Mouse (Mus musculus): ENCODE data around the gene Arhgef15.

Gene Arhgef15

DNA sequence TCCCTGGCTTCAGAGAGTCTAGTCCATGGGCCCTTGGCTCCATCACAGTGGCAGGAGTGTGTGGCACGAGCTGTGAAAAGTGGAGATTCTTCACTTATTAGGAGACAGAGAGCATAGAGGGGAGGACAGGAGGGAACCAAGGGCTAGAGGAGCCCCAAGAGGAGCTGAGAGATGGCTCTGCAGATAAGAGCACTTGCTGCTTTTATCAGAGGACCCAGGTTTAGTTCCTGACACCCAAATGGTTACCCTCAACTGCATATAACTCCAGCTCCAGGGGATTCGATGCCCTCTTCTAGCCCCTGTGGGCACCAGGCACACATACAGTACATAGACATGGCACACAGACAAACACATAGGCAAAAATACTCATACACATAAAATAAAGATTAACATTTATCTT is 32.5 kb downstream of the Arhgef15 start:
- no peak for DNase-seq (ENCODE audit: extremely low read depth, low read depth)

DNA sequence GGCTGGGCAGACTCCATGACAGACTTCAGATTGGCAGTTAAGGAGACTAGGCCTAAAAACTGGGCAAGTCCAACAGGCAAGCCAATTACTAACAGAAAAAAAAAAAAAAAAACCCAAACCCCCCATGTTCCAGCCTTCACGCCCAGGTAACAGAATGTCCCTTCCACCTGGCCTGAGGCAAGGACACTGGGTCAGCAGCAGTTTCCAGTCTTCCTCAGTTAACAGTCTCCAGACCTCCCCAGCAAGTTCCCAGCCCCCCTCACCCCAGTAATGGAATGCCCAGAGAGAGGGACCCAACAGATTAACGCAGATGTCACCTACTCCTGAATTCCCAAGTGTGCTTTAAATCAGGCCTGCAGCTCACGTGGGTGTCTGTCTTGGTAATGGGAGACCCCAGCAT is 34.1 kb downstream of the Arhgef15 start:
- no peak for DNase-seq (ENCODE audit: extremely low read depth, low read depth)

DNA sequence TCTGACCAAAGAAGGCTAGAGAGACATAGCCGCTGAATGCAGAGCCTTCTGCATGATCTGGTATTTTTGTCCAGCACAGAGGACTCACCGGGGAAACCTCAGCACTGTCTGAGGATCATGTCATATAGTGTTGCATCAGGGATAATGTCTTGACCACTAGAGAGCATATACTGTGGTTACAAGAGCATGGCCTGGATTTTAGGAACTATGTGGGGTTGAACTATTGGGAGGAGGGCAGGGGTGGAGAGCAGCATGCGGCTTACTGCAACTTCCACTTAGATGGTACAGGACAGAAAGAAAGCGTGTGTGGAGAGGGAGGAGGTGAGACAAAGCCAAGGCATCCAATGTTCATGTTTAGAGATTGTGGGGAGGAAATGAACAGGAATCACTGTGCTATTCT is 42.7 kb downstream of the Arhgef15 start:
- DNase-seq (ENCODE audit: extremely low read depth, low read depth) = no peak

GRCm38 (mm10) chr11:68911531-68912177 is 45.6 kb downstream of the Arhgef15 start:
- DNase-seq (ENCODE audit: extremely low read depth, low read depth) = no peak

- DNase-seq (ENCODE audit: extremely low read depth, low read depth) = no peak
These were observed 48.3 kb downstream of the Arhgef15 start for GRCm38 (mm10) chr11:68908846-68909503.

GRCm38 (mm10) chr11:68907251-68907650 is 50.0 kb downstream of the Arhgef15 start:
- DNase-seq (ENCODE audit: extremely low read depth, low read depth) = no peak

DNA sequence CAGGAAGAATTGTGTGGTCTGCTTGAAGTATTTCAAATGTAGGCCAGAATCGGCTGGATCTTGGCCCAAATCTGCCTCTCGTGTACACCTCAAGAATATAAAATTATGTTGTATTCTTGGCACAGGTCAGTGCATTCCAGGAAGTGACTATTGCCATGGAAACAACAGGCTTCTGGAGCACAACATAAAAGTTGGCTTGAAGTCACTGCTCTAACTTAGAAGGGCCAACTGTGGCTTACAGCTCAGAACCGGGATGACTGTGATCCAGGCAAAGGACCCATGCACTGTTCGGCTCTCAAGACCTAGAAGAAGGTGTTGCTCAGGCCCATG is 50.9 kb downstream of the Arhgef15 start:
- DNase-seq (ENCODE audit: extremely low read depth, low read depth) = no peak

DNA sequence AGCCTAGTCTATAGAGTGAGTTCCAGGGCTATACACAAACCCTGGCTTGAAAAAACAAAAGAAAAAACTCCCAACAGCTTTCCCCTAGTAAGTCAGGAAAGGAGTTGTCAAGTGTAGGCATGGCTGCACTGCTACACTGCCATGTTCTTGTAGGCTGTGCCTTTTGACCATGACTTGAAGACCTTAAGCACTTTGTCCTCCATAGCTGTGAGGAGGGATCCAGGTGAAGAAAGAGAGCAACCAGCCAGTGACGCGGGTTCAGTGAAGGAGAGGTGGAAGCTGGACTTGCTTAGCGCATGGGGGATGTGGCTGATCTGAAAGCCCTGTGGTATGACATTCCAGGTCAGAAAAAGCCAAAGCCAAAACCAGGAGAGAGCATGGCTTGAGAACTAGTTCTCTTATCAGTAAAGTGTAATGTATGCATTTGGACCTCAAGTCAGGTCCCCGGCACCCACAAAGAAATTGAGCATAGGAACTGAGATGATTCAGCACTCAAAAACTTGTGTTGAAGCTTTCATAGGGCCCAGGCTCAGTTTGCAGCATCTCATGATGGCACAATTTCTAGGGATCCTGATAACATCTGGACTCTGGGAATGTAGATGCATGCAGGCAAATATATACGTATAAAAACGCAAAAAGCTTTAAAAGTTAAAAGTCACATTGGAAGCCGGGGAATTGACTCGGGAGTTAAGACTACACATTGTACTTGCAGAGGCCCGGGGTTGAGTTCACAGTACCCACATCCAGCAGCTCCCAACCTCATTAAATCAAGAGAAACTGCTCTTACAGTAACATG is 51.4 kb downstream of the Arhgef15 start:
- DNase-seq (ENCODE audit: extremely low read depth, low read depth) = no peak

DNA sequence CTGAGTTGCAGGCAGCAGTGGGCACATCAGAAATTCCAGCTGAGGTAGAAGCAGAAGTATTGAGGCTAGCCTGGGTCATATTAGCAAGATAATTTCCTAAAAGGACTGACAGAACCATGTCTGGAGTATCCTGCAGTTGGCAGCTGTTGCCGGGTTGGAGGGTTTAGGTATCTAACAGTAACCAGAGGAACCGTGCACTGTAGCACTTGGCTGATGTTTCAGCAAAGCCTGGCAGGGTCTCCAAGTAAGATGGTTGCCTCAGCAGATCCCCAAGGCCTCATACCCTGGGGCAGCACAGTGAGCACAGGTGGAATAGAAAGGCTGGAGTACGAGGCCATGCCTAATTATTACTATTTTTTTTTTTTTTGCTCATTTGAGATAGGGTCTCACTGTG is 52.1 kb downstream of the Arhgef15 start:
- DNase-seq (ENCODE audit: extremely low read depth, low read depth) = no peak

DNA sequence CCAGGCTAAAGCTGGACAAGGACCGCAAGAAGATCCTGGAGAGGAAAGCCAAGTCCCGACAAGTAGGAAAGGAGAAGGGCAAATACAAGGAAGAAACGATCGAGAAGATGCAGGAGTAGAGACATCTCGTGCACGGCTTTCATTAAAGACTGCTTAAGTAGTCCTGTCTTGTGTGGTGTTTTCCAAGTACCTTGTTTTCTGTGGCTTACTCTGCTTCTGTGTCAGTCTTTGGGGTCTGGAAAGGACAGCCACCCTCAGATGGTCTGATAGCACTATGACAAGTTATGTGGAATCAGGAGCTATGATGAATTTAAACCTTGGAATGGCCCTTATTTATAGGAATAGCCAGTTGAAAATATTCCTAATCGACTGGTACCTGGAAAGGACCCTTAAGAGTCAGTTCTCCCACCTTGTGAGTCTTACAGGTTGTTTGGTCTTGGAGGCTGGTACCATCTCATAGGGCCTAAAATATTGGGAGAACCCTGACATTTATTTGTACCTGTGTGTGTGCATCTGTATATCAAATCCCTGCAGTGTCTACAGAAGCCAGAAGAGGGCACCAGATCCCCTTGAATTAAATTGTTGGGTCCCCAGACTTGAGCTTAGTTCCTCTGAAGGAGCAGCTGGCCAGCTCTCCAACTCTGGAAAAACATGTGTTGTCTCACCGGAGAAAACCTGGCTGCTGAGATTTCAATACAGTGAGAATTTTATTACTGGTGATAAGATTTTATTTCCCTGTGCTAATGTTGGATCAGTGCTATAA is 52.7 kb downstream of the Arhgef15 start:
- peak; percentile 64 for DNase-seq (ENCODE audit: extremely low read depth, low read depth)

DNA sequence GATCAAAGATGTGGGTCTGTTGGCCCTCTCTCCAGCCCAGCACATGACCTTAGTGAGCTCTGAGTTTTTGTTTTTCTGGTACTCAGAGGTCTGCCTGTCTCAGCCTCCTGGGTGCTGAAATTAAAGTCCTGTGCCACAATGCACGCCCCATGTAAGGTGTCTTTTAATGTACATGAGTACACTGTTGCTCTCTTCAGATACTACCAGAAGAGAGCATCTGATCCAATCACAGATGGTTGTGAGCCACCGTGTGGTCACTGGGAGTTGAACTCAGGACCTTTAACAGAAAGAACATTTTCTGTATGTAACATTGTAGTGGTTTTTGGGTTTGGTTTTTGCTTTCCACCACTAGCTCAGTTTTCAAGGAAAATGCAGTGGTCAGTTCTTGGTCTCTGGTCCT is 53.5 kb downstream of the Arhgef15 start:
- DNase-seq (ENCODE audit: extremely low read depth, low read depth) = no peak

DNA sequence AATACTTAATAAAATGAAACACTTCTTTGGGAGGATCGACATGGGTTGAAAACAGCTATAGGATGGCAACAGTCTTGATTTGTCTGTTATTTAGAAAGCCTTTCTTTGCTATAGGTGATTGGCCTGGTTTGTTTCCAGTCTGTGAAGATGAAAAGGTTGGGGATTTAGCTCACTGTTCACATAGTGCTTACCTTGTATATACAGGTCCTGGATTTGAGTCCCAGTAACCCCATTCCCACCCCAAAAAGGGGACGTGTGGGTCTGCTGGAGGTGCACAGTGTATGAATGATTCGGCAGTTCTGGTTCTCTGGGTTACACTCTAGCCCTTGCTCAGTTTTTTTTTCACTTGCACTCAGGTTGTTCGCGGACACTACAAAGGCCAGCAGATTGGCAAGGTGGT is 54.5 kb downstream of the Arhgef15 start:
- no peak for DNase-seq (ENCODE audit: extremely low read depth, low read depth)

DNA sequence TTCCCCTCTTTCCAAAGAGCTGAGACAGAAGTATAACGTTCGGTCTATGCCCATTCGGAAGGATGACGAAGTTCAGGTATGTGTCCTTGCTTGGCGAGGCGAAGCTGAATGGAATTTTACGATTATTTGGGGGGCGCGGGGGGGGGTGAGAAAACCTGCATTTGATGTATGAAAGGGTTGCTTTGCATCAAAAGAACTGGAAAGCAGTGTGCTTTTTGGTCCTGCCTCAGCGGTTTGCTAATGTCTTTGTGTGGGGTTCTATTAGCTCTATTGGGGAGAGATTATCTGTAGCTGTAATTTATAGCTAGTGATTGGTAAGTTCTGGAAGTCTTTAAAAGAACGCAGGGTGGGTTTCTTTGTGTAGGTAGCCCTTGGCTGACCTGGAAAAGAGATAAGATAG is 54.9 kb downstream of the Arhgef15 start:
- no peak for DNase-seq (ENCODE audit: extremely low read depth, low read depth)

DNA sequence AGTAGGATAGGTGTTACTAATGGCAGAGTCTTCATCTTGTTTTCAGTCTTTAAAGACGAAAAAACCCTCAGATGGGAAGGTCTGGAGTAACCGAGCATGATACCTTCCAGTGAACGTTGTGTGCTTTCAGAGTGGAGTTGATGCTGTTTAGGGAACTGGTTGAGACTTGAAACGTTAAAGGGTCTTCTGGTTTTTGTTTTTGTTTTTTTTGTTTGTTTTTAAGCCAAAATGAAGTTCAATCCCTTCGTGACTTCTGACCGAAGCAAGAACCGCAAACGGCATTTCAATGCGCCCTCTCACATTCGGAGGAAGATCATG is 55.3 kb downstream of the Arhgef15 start:
- DNase-seq (ENCODE audit: extremely low read depth, low read depth) = no peak

- DNase-seq (ENCODE audit: extremely low read depth, low read depth) = peak; percentile 95
These were observed 55.8 kb downstream of the Arhgef15 start, which contains the start of gene Rpl26 for GRCm38 (mm10) chr11:68901351-68902046. Gene Rpl26, plus strand, starts transcription at chr11:68901583.

DNA sequence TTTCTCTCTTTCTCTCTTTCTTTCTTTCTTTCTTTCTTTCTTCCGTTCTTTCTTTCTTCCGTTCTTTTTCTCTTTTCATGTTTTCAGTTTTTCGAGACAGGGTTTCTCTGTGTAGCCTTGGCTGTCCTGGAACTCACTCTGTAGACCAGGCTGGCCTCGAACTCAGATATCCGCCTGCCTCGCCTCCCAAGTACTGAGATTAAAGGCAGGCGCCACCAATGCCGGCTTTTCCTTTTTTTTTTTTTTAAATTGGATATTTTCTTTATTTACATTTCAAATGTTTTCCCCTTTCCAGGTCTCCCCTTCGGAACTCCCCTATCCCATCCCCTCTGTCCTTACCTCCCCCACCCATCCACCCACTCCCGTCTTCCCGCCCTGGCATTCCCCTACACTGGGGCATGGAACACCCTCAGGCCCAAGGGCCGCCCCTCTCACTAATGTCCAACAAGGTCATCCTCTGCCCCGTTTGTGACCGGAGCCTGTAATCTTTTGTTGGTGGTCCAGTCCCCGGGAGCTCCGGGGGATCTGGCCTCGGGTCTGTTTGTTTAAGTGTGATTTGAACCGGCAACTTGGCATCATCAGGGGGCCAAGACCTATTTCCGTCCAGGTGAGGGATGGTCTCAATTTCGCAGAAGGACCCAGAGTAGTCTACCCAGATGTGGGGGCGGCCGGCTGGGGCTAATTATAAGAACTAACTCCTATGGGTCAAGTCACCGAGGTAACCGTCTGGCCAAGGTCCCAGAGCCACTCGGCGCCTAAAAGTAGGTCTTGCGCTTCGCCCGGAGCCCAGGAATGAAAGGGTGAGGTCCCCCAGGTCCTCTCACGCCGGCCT is 56.5 kb downstream of the Arhgef15 start:
- DNase-seq (ENCODE audit: extremely low read depth, low read depth) = no peak

GRCm38 (mm10) chr11:68899815-68900214 is 57.5 kb downstream of the Arhgef15 start:
- DNase-seq (ENCODE audit: extremely low read depth, low read depth) = peak; percentile 41

DNA sequence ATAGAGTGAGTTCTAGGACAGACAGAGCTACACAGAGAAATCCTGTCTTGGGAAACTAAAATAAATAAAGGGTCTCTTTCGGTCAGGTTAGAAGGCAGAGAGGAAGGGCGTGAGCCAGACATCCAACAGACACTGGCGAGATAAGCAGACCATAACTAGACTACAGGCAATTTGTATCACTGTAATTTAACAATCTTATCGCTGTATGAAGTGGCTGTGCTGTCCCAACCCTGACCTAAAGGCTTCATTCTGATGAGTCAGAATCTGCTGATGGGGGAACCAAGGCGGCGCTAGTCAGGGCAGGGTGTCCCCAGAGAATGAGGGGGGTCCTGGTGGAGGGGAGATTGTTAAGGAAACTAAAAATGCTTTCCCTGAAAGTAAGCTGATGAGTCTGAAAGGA is 58.5 kb downstream of the Arhgef15 start:
- no peak for DNase-seq (ENCODE audit: extremely low read depth, low read depth)

DNA sequence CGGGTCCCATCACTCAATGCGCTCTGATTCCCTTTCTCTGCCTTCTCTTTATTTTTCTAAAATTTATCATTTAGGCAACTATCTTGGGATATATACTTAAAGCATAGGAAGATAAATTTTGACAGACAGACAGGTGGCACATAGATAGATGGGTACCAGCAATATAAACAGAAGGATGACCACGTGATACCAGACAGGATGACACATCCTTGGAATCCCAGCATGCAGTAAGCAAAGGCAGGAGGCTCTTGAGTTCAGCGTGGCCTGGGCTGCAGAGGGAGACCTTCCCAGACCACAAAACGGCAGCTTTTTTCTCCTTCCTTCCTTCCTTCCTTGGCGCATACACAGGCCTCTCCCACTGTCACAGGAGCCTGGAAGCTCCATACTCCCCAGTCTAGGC is 59.4 kb downstream of the Arhgef15 start:
- DNase-seq (ENCODE audit: extremely low read depth, low read depth) = no peak

DNA sequence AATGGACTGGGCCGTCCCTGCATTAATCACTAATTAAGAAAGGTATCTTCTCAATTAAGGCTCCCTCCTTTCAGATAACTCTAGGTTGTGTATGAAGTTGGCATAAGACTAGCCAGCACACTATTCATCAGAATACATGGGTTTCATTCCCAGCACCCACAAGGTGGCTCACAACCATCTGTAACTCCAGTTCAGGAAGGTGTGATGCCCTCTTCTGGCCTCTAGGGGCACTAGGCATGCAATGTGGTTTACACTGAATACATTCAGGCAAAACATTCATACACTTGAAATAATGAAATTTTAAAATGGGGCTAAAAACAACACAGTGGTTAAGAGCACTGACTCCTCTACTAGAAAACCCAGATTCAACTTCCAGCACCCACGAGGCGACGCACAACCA is 60.2 kb downstream of the Arhgef15 start:
- DNase-seq (ENCODE audit: extremely low read depth, low read depth) = no peak

- DNase-seq (ENCODE audit: extremely low read depth, low read depth) = peak; percentile 63
These were observed 61.0 kb downstream of the Arhgef15 start for GRCm38 (mm10) chr11:68896247-68896646.
